Mouse (Mus musculus) liver, embryonic 14.5 days (tissue): ENCODE results near the gene Nt5c3b. TPM values are rescaled to one million over a fixed set of nuclear protein-coding genes. Genes with fewer than 3 reads are reported as not detected.

ENCODE experiments used
- ATAC-seq: fragments of 200-750 bp; cut with Nextera tagmentation; 2 replicates; pipeline ENCODE4 v1.8.0; 2017; ENCODE audit warnings: moderate number of reproducible peaks, mild to moderate bottlenecking, moderate library complexity; ENCODE audit not compliant: insufficient read depth
- DNase-seq, 3 experiments: peaks; one replicate each; pipeline ENCODE4 v3.0.0-alpha.2; 2012 to 2013; ENCODE audit warnings: low read depth in 3 of 3, low spot score in 3 of 3
- H3K27ac ChIP-seq: fragments of 300-500 bp; sonication (generic); 2 replicates; pipeline ENCODE4 v1.5.1; 2014; ENCODE audit warnings: moderate library complexity, mild to moderate bottlenecking, control low read depth, inconsistent platforms
- H3K27me3 ChIP-seq: fragments of 300-500 bp; sonication (generic); 2 replicates; pipeline ENCODE4 v1.6.1; 2014; ENCODE audit warnings: mild to moderate bottlenecking, low read length, moderate library complexity; ENCODE audit not compliant: control insufficient read depth, insufficient read depth
- H3K36me3 ChIP-seq: fragments of 300-500 bp; sonication (generic); replicated peaks from 2 replicates; pipeline ENCODE4 v1.6.1; 2014; ENCODE audit warnings: low read depth; ENCODE audit not compliant: control insufficient read depth, insufficient read depth
- H3K4me1 ChIP-seq, 2 experiments: fragments of 200-500 bp in 1 of 2; fragments of 300-500 bp in 1 of 2; sonication (generic) in 1 of 2; replicated peaks; 2 replicates each; pipeline ENCODE4 v1.6.1; 2012 to 2014; ENCODE audit warnings: antibody characterized with exemption in 1 of 2, inconsistent platforms in 1 of 2, low read length in 1 of 2; ENCODE audit not compliant: control insufficient read depth in 2 of 2, insufficient read depth in 2 of 2
- H3K4me2 ChIP-seq: fragments of 300-500 bp; sonication (generic); 2 replicates; pipeline ENCODE4 v1.6.1; 2014; ENCODE audit warnings: low read depth, mild to moderate bottlenecking, control low read depth, moderate library complexity
- H3K4me3 ChIP-seq, 2 experiments: fragments of 200-500 bp in 1 of 2; fragments of 300-500 bp in 1 of 2; sonication (generic) in 1 of 2; 2 replicates each; pipeline ENCODE4 v1.5.1; 2012 to 2014; ENCODE audit warnings: low read depth in 2 of 2, low read length in 2 of 2, mild to moderate bottlenecking in 2 of 2, control low read depth in 1 of 2, inconsistent platforms in 1 of 2, moderate library complexity in 1 of 2; ENCODE audit not compliant: insufficient read depth in 1 of 2
- H3K9ac ChIP-seq: fragments of 300-500 bp; sonication (generic); replicated peaks from 2 replicates; pipeline ENCODE4 v1.6.1; 2014; ENCODE audit warnings: mild to moderate bottlenecking, control low read depth, moderate library complexity
- H3K9me3 ChIP-seq: fragments of 300-500 bp; sonication (generic); 2 replicates; pipeline ENCODE4 v1.6.1; 2016; ENCODE audit warnings: low read length, mixed read lengths; ENCODE audit not compliant: control insufficient read depth
- CTCF ChIP-seq: IDR thresholded peaks from 2 replicates; pipeline ENCODE4 v1.5.1; 2016; ENCODE audit warnings: antibody characterized with exemption, low read depth, control low read depth
- EP300 ChIP-seq: IDR thresholded peaks from 2 replicates; pipeline ENCODE4 v1.6.1; 2016; ENCODE audit warnings: antibody characterized with exemption, low read depth
- WGBS: fragments of 180-500 bp; shearing (Covaris S2); extraction: QIAGEN DNeasy Blood & Tissue Kit; methylation state at CpG from one replicate; pipeline ENCODE4 v1.1.7; 2014; ENCODE audit not compliant: insufficient replicate concordance; 5-methylcytosine and 5-hydroxymethylcytosine counted together
- polyA plus RNA-seq, 2 experiments: library from polyadenylated mRNA; depleted of rRNA in 1 of 2; stranded (reverse) in 1 of 2; unstranded in 1 of 2; fragments of >200 nt; fragmentation: Nextera tagmentation in 1 of 2; extraction: Ambion mirVana in 1 of 2; gene quantifications; 2 replicates each; pipeline versions ENCODE4 v1.2.1 to v1.2.3; 2012 to 2014

The Nt5c3b gene
- polyA plus RNA-seq, 2 experiments, result 13.0 to 15.5 TPM

GRCm38 (mm10) chr11:100428612-100429199 lies 12.9 kb downstream of the Nt5c3b start:
- H3K4me2 ChIP-seq, result no peak overlapping the region
- no peak overlapping the region for H3K9ac ChIP-seq
- H3K4me3 ChIP-seq, result no peak overlapping the region
- ATAC-seq, result no peak
- DNase-seq, result no peak
- no peaks in the 10 kb centered on the region for H3K36me3 ChIP-seq
- H3K27ac ChIP-seq, result no peak overlapping the region
- no peaks in the 10 kb centered on the region for H3K27me3 ChIP-seq
- TF ChIP-seq EP300 (no peak), CTCF (no peak)
- WGBS, result 63% methylated on average over 9 of the region's 9 CpGs
- peaks cover 0 to 6% of the 10 kb centered on the region in 2 experiments; a peak in 1 of 4 replicates for H3K4me1 ChIP-seq
- no peaks in the 10 kb centered on the region for H3K9me3 ChIP-seq

- ATAC-seq (no peak), DNase-seq (no peak)
- Histone ChIP-seq H3K9ac (no peak overlapping the region), H3K36me3 (no peaks in the 10 kb centered on the region), H3K9me3 (no peaks in the 10 kb centered on the region), H3K27me3 (no peaks in the 10 kb centered on the region), H3K4me1 (peaks cover 0 to 6% of the 10 kb centered on the region in 2 experiments; a peak in 1 of 4 replicates), H3K4me2 (no peak overlapping the region), H3K4me3 (no peak overlapping the region), H3K27ac (no peak overlapping the region)
- no peak for TF ChIP-seq EP300
- no peak for TF ChIP-seq CTCF
- 58% methylated on average over 3 of the region's 3 CpGs for WGBS
These were observed 14.8 kb downstream of the Nt5c3b start for GRCm38 (mm10) chr11:100426820-100427219.

GRCm38 (mm10) chr11:100425851-100426250 lies 15.8 kb downstream of the Nt5c3b start:
- H3K27me3 ChIP-seq, result no peaks in the 10 kb centered on the region
- H3K4me3 ChIP-seq, result no peak overlapping the region
- peak; percentile 62 for ATAC-seq
- no peaks in the 10 kb centered on the region for H3K9me3 ChIP-seq
- no peak overlapping the region for H3K4me2 ChIP-seq
- DNase-seq, result peak; percentile 37 to 67 (median 48)
- TF ChIP-seq EP300, result no peak
- TF ChIP-seq CTCF, result peak; percentile 83
- peaks cover 0 to 6% of the 10 kb centered on the region in 2 experiments; a peak in 1 of 4 replicates for H3K4me1 ChIP-seq
- no peak overlapping the region for H3K9ac ChIP-seq
- no peak overlapping the region for H3K27ac ChIP-seq
- 24% methylated on average over 7 of the region's 7 CpGs for WGBS
- H3K36me3 ChIP-seq, result no peaks in the 10 kb centered on the region

GRCm38 (mm10) chr11:100423836-100424235 lies 17.8 kb downstream of the Nt5c3b start:
- H3K27ac ChIP-seq, result no peak overlapping the region
- no peaks in the 10 kb centered on the region for H3K9me3 ChIP-seq
- peaks cover 0 to 6% of the 10 kb centered on the region in 2 experiments; a peak in 1 of 4 replicates for H3K4me1 ChIP-seq
- no peak for TF ChIP-seq EP300
- no peak for TF ChIP-seq CTCF
- no peaks in the 10 kb centered on the region for H3K36me3 ChIP-seq
- H3K27me3 ChIP-seq, result no peaks in the 10 kb centered on the region
- no peak overlapping the region for H3K4me2 ChIP-seq
- WGBS, result 71% methylated on average over 7 of the region's 7 CpGs
- no peak overlapping the region for H3K4me3 ChIP-seq
- ATAC-seq (no peak), DNase-seq (no peak)
- no peak overlapping the region for H3K9ac ChIP-seq

GRCm38 (mm10) chr11:100421537-100421936 lies 20.1 kb downstream of the Nt5c3b start:
- TF ChIP-seq CTCF (no peak), EP300 (no peak)
- Histone ChIP-seq H3K4me3 (no peak overlapping the region), H3K4me1 (peaks cover 0 to 6% of the 10 kb centered on the region in 2 experiments; a peak in 1 of 4 replicates), H3K4me2 (no peak overlapping the region), H3K27me3 (0 out of 2 replicates have a peak, but pooled peaks cover under 1% of the 10 kb centered on the region), H3K9me3 (no peaks in the 10 kb centered on the region), H3K36me3 (no peaks in the 10 kb centered on the region), H3K9ac (no peak overlapping the region), H3K27ac (no peak overlapping the region)
- ATAC-seq (no peak), DNase-seq (no peak)
- 86% methylated on average over 8 of the region's 8 CpGs for WGBS
